Mouse (Mus musculus): ENCODE measurements around the gene Sh3pxd2a.

Gene Sh3pxd2a

GRCm38 (mm10) chr19:47464304-47465241, at the start of gene Sh3pxd2a:
Sh3pxd2a (minus strand) TSS chr19:47464401.
- no peak for DNase-seq (ENCODE audit: low spot score in 2 of 2)

GRCm38 (mm10) chr19:47513618-47513897, 49.4 kb upstream of the Sh3pxd2a start:
- DNase-seq (ENCODE audit: low spot score in 2 of 2) = no peak

DNA sequence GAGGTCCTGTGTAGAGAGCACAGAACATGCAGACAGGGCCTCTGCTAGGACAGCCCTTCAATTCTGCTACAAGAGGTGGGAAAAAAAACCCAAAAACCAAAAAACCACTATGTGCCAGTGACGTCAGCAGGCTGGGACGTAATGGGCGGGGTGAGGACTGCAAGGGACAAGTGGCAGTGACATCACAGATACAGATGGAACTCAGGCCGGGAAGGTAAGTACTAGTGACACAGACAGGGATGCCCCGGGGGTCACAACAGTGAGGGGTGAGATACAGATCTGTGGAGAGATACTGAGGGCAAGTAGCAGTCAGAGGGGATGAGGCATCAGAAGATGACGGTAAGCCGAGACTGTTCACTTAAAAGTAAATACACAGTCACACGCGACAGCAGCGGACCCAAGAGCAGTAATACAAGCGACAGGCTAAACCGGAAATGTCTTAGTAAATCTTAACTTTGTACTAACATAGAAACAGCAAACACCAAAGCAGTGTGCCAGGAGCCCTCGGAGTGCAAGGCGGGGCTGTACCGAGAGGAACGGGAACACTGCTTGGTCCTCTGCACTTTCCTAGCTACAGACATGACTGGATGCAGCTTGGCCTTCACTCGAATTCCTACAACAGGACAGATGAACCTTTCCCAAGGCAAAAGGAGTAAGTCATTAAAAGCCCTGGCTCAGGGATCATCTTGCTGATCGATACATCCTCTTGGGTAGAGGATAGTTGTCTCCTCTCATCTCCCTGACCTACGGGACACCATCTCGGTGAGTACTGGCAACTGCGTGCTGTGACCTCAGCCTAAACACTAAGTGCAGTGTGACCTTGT, 48.8 kb upstream of the Sh3pxd2a start:
- no peak for DNase-seq (ENCODE audit: low spot score in 2 of 2)

- DNase-seq (ENCODE audit: low spot score in 2 of 2) = no peak
Measured at GRCm38 (mm10) chr19:47511958-47512357, 47.8 kb upstream of the Sh3pxd2a start.

DNA sequence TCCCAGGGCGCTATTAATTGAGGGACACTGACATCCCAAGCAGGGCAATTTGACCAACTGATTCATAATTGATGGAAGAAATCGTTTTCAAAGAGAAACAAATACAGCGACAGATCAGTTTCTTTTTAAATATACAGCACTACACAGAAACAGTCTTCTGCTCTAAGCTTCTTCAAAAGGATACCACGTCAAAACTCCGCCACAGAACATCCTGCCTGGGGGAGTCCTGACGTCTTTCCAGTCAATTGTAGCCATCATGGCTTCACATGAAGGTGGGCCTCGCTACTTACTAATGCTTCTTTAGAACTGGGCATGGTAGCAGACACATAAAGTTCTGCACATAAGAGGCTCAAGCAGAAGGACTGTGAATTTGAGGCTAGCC, 47.1 kb upstream of the Sh3pxd2a start:
- DNase-seq (ENCODE audit: low spot score in 2 of 2) = no peak

DNA sequence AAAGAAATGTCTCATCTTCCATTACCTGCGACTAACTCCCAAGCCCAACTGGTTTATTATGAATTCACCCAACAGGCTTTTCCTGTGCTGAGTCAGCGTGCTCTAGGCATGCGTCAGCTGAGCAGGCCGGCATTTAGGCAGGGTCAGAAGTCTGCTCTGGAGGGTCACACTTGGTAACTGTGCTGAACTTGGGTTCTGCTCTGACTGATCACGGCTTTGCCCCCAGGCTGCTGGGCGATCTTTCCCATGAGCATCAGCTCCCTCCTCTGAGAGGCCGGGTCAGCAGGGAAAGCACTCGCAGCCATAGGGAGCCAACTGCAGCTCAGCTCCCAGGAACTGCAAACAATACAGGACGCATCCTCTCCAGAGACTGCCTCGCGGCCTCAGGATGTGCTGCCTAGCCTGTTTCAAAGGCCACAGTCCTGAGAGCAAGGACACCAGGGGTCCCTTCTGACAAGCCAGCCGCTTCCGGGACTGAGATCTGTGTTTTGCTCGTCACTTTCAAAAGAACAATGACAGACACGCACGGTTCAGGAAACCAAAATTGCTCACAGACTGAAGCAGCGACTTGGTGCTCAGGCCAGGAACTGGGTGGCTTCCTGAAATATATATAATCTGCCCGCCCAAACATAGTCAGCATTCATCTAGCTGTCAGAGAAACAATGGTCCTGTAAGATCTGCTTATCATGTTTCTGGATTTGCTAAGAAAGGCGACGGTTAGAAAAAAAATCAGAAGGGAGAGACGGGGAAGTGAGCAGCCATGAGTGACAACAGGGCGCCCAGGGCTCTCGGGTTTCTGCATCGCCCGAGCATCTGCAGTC, 46.5 kb upstream of the Sh3pxd2a start:
- no peak for DNase-seq (ENCODE audit: low spot score in 2 of 2)

- no peak for DNase-seq (ENCODE audit: low spot score in 2 of 2)
Measured at GRCm38 (mm10) chr19:47510135-47510472, 45.9 kb upstream of the Sh3pxd2a start.

DNA sequence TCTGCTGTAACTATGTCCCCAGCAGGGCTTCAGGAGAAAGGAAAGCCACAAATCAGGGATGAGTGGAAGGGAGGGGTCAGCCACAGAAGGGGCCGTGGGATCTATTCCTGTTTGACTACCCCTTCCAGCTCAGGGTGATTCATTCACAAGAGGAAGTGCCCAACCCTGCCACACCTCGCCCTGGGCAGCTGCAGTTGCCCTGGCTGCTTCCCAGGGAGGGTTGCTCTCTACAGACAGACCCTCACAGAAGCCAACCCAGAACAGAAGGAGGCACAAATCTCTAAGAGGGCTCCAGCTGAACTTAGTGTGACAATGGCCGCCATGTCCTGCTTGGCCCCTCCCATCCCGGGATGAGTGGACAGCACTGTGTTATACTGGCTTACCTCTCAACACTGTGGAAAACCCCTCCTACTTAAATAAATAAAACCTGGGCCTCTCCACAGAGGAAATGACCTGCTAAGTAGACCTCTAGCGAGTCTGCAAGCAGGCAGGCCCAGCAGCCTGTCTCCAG, 44.6 kb upstream of the Sh3pxd2a start:
- no peak for DNase-seq (ENCODE audit: low spot score in 2 of 2)

DNA sequence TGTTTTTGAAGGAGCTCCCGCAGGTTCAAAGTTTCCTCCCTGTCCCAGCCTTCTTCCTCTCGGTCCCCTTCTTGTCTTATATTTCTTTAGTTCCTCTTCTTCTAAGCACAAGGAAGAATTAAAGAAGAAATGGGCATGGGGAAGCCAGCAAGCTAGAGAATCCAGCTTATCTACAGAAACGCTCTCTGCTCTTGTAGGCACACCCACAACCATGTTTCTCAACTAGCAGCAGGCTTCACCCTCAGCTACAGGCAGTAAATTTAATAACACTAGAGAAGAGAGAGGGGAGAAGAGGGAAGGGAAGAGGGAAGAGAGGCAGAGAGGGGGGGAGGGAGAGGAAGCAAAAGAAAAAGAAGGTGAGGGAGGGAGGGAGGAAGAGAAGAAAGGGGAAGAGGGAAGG, 44.0 kb upstream of the Sh3pxd2a start:
- no peak for DNase-seq (ENCODE audit: low spot score in 2 of 2)

GRCm38 (mm10) chr19:47507128-47508121, 43.2 kb upstream of the Sh3pxd2a start:
- DNase-seq (ENCODE audit: low spot score in 2 of 2) = peak; percentile 48 to 64

GRCm38 (mm10) chr19:47503625-47504024, 39.4 kb upstream of the Sh3pxd2a start:
- no peak for DNase-seq (ENCODE audit: low spot score in 2 of 2)

DNA sequence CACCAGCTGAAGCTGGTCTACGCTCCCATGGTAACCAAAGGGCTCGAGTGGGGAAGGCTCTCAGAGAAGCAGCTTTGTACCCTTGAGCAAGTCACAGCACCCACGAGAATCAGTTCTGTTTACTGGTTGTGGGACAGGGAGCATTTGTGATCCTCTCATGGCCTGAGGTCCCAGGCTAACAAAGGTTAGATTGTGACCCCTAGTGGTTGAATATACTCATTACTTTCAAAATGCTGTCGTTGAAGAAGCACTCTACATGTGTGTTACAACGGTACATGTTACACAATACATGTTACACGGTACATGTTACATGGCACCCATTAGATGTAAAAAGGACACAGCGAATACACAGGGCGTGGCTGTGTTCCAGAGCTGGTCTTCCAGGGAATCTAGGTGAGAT, 38.4 kb upstream of the Sh3pxd2a start:
- DNase-seq (ENCODE audit: low spot score in 2 of 2) = no peak

- DNase-seq (ENCODE audit: low spot score in 2 of 2) = no peak
Measured at GRCm38 (mm10) chr19:47500389-47501011, 36.3 kb upstream of the Sh3pxd2a start.

DNA sequence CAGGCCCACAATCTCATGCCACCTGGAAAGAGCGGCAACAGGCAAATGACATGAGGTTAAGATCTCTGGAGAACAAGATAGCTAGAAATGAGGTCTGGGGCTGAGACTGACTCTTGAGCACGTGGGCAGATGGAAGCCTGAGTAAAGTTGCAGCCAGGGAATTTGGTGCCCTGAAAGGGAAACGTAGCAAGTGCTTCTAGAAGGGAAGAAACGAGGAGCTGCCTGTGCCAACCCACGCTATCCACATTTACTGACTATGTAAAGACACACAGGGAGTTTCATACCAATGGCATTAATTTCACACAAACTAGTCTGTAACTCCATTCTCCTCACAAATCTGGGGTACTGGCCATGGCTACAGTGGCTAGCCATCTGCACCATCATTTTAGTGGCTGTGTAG, 35.6 kb upstream of the Sh3pxd2a start:
- DNase-seq (ENCODE audit: low spot score in 2 of 2) = no peak

GRCm38 (mm10) chr19:47498942-47499341, 34.7 kb upstream of the Sh3pxd2a start:
- no peak for DNase-seq (ENCODE audit: low spot score in 2 of 2)

- no peak for DNase-seq (ENCODE audit: low spot score in 2 of 2)
Measured at GRCm38 (mm10) chr19:47497736-47498135, 33.5 kb upstream of the Sh3pxd2a start.

GRCm38 (mm10) chr19:47497313-47497712, 33.1 kb upstream of the Sh3pxd2a start:
- no peak for DNase-seq (ENCODE audit: low spot score in 2 of 2)

GRCm38 (mm10) chr19:47493017-47493997, 29.1 kb upstream of the Sh3pxd2a start:
- no peak for DNase-seq (ENCODE audit: low spot score in 2 of 2)

DNA sequence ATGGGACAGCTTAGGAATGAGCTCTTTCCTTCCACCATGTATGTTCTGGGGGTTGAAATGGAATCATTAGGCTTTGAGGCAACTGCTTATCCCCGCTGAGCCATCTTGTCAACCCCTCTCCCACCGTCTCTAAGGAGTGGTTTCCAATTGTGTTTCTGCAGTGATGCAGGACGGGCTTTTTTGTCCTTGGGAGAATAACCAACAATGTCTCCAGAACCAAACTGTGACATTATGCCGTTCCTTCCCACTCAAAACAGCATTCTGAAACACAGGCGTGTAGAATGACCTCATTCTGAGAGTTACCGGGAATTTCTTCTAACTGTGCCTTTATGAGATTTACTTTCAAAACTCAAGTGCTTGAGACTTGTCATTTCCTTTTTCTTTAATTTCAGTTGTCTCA, 28.2 kb upstream of the Sh3pxd2a start:
- no peak for DNase-seq (ENCODE audit: low spot score in 2 of 2)
